Mouse (Mus musculus): ENCODE data around the gene Plxnb2. TPM values are rescaled to one million over a fixed set of nuclear protein-coding genes. Genes with fewer than 3 reads are reported as not detected.

Plxnb2 gene
- polyA plus RNA-seq, 1 experiment, result 194 TPM

- peaks cover 17% of the 10 kb centered on the region for H3K4me1 ChIP-seq (ENCODE audit: control insufficient read depth, insufficient read depth, low read length)
- peak overlapping the region; percentile 41 for H3K4me3 ChIP-seq (ENCODE audit: insufficient read depth, low read length)
- H3K27ac ChIP-seq (ENCODE audit: insufficient read depth, low read length), result peak overlapping the region; percentile 45
- no peak for TF ChIP-seq POLR2A (IDR thresholded peaks at IDR 0.05; ENCODE audit: low read depth, low read length)
- TF ChIP-seq CTCF (IDR thresholded peaks at IDR 0.05; ENCODE audit: borderline replicate concordance, insufficient read depth, low read length), result no peak
Measured at GRCm38 (mm10) chr15:89173024-89173905, 7.3 kb downstream of the Plxnb2 start.

GRCm38 (mm10) chr15:89172276-89172935 lies 8.2 kb downstream of the Plxnb2 start:
- TF ChIP-seq CTCF (IDR thresholded peaks at IDR 0.05; ENCODE audit: borderline replicate concordance, insufficient read depth, low read length) (no peak), POLR2A (IDR thresholded peaks at IDR 0.05; ENCODE audit: low read depth, low read length) (no peak)
- peak overlapping the region; percentile 45 for H3K27ac ChIP-seq (ENCODE audit: insufficient read depth, low read length)
- peaks cover 11% of the 10 kb centered on the region for H3K4me1 ChIP-seq (ENCODE audit: control insufficient read depth, insufficient read depth, low read length)
- H3K4me3 ChIP-seq (ENCODE audit: insufficient read depth, low read length), result peak overlapping the region; percentile 41

- Histone ChIP-seq H3K4me1 (ENCODE audit: control insufficient read depth, insufficient read depth, low read length) (peaks cover 9% of the 10 kb centered on the region), H3K4me3 (ENCODE audit: insufficient read depth, low read length) (no peak overlapping the region), H3K27ac (ENCODE audit: insufficient read depth, low read length) (no peak overlapping the region)
- TF ChIP-seq POLR2A (IDR thresholded peaks at IDR 0.05; ENCODE audit: low read depth, low read length) (no peak), CTCF (IDR thresholded peaks at IDR 0.05; ENCODE audit: borderline replicate concordance, insufficient read depth, low read length) (no peak)
Measured at GRCm38 (mm10) chr15:89171526-89172051, 9.0 kb downstream of the Plxnb2 start.

- no peak for TF ChIP-seq POLR2A (IDR thresholded peaks at IDR 0.05; ENCODE audit: low read depth, low read length)
- no peak for TF ChIP-seq CTCF (IDR thresholded peaks at IDR 0.05; ENCODE audit: borderline replicate concordance, insufficient read depth, low read length)
- no peak overlapping the region for H3K4me3 ChIP-seq (ENCODE audit: insufficient read depth, low read length)
- peak overlapping the region; percentile 62 for H3K27ac ChIP-seq (ENCODE audit: insufficient read depth, low read length)
- H3K4me1 ChIP-seq (ENCODE audit: control insufficient read depth, insufficient read depth, low read length), result peaks cover 9% of the 10 kb centered on the region
Measured at GRCm38 (mm10) chr15:89170102-89170501, 10.5 kb downstream of the Plxnb2 start.

GRCm38 (mm10) chr15:89169431-89169830 lies 11.2 kb downstream of the Plxnb2 start:
- peak overlapping the region; percentile 31 for H3K4me3 ChIP-seq (ENCODE audit: insufficient read depth, low read length)
- H3K4me1 ChIP-seq (ENCODE audit: control insufficient read depth, insufficient read depth, low read length), result peaks cover 9% of the 10 kb centered on the region
- H3K27ac ChIP-seq (ENCODE audit: insufficient read depth, low read length), result peak overlapping the region; percentile 77
- TF ChIP-seq CTCF (IDR thresholded peaks at IDR 0.05; ENCODE audit: borderline replicate concordance, insufficient read depth, low read length) (no peak), POLR2A (IDR thresholded peaks at IDR 0.05; ENCODE audit: low read depth, low read length) (peak; percentile 67)

- H3K27ac ChIP-seq (ENCODE audit: insufficient read depth, low read length), result peak overlapping the region; percentile 77
- TF ChIP-seq CTCF (IDR thresholded peaks at IDR 0.05; ENCODE audit: borderline replicate concordance, insufficient read depth, low read length) (no peak), POLR2A (IDR thresholded peaks at IDR 0.05; ENCODE audit: low read depth, low read length) (no peak)
- H3K4me1 ChIP-seq (ENCODE audit: control insufficient read depth, insufficient read depth, low read length), result peaks cover 9% of the 10 kb centered on the region
- peak overlapping the region; percentile 31 for H3K4me3 ChIP-seq (ENCODE audit: insufficient read depth, low read length)
Measured at GRCm38 (mm10) chr15:89168922-89169321, 11.7 kb downstream of the Plxnb2 start.

- no peak for TF ChIP-seq CTCF (IDR thresholded peaks at IDR 0.05; ENCODE audit: borderline replicate concordance, insufficient read depth, low read length)
- no peak for TF ChIP-seq POLR2A (IDR thresholded peaks at IDR 0.05; ENCODE audit: low read depth, low read length)
- Histone ChIP-seq H3K27ac (ENCODE audit: insufficient read depth, low read length) (no peak overlapping the region), H3K4me3 (ENCODE audit: insufficient read depth, low read length) (no peak overlapping the region), H3K4me1 (ENCODE audit: control insufficient read depth, insufficient read depth, low read length) (peaks cover 9% of the 10 kb centered on the region)
Measured at GRCm38 (mm10) chr15:89165478-89165877, 15.1 kb downstream of the Plxnb2 start.

GRCm38 (mm10) chr15:89161397-89161796 lies 19.2 kb downstream of the Plxnb2 start:
- Histone ChIP-seq H3K27ac (ENCODE audit: insufficient read depth, low read length) (no peak overlapping the region), H3K4me1 (ENCODE audit: control insufficient read depth, insufficient read depth, low read length) (no peaks in the 10 kb centered on the region), H3K4me3 (ENCODE audit: insufficient read depth, low read length) (no peak overlapping the region)
- no peak for TF ChIP-seq POLR2A (IDR thresholded peaks at IDR 0.05; ENCODE audit: low read depth, low read length)
- TF ChIP-seq CTCF (IDR thresholded peaks at IDR 0.05; ENCODE audit: borderline replicate concordance, insufficient read depth, low read length), result no peak

- no peaks in the 10 kb centered on the region for H3K4me1 ChIP-seq (ENCODE audit: control insufficient read depth, insufficient read depth, low read length)
- H3K4me3 ChIP-seq (ENCODE audit: insufficient read depth, low read length), result no peak overlapping the region
- H3K27ac ChIP-seq (ENCODE audit: insufficient read depth, low read length), result no peak overlapping the region
- TF ChIP-seq POLR2A (IDR thresholded peaks at IDR 0.05; ENCODE audit: low read depth, low read length) (no peak), CTCF (IDR thresholded peaks at IDR 0.05; ENCODE audit: borderline replicate concordance, insufficient read depth, low read length) (no peak)
Measured at GRCm38 (mm10) chr15:89158516-89158915, 22.1 kb downstream of the Plxnb2 start.

All from embryonic fibroblast, embryonic 13.5 days (primary cell).